Mouse (Mus musculus): Measurements from ENCODE around the gene Def6. TPM values are rescaled to one million over a fixed set of nuclear protein-coding genes. Genes with fewer than 3 reads are reported as not detected.

The Def6 gene
- polyA plus RNA-seq, 1 experiment from 2014 or later: 3.0 TPM

DNA sequence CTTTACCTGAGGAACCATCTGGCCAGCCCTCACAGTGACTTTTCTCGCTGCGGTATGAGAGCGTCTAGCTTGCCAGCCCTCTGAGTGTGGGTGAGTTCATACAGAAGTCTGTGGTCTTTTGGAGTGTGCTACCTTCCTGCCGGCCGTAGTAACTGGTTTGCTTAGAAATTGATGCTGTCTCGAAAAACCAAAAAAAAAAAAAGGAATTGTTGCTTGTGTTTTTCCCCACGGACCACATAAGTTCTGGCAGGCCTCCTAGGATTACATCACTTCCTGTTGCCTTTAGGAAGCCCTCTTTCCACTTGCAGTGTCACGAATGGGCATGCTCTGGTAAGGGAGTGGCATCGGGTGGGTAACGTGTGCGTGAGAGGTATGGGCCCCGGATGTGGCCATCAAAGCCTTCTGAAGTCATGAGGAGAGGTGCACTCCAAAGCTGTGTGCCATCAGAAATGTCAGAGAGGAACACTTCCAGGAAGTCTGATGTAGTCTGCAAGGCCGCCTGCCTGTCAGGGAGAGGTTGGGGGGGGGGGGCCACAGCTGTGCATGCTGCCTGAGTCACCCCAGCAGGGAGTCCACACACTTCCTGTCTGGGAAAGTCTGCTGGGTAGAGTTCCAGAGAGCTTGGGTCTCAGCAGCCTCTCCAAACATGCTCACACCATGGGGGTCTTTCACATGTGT is 49.2 kb downstream of the Def6 start:
- H3K9ac ChIP-seq (ENCODE audit: low read depth, low read length): peak overlapping the region; percentile 33; the same call in 1 of the 2 replicates
- H3K27me3 ChIP-seq (replicated peaks; ENCODE audit: control insufficient read depth, insufficient read depth, low read length): no peaks in the 10 kb centered on the region
- H3K4me3 ChIP-seq (ENCODE audit: low read length): no peak overlapping the region
- H3K4me2 ChIP-seq (ENCODE audit: low read depth, low read length): peak overlapping the region; percentile 32
- H3K4me1 ChIP-seq (ENCODE audit: control insufficient read depth, insufficient read depth, low read length): peaks cover 30% of the 10 kb centered on the region
- WGBS: 51% methylated on average over 13 of the region's 13 CpGs
- H3K9me3 ChIP-seq (ENCODE audit: control insufficient read depth, low read length): no peaks in the 10 kb centered on the region; the same call in 1 of the 2 replicates
- H3K27ac ChIP-seq (ENCODE audit: low read length): peak overlapping the region; percentile 74
- ATAC-seq: peak; percentile 68
- no peaks in the 10 kb centered on the region for H3K36me3 ChIP-seq (ENCODE audit: control insufficient read depth, insufficient read depth, low read length)

DNA sequence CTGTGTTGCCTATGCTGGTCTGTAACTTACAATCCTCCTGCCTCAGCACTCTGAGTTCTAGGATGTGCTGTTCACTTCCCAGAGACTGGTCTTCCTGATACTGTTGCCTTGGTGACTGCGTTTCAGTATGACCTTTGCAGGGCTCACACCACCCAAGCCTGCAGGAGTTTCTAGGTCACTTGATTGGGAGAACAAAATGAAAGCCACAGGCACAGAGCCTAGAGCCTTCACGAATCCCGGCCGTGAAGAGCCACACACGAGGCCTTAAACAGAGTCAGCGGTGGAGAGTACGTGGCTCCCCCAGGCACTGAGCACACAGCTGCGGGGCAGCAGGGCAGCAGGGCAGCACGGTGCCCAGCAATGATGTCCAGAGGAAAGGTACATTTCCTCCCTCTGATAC is 50.7 kb downstream of the Def6 start:
- H3K4me1 ChIP-seq (ENCODE audit: control insufficient read depth, insufficient read depth, low read length): peaks cover 26% of the 10 kb centered on the region
- H3K9me3 ChIP-seq (ENCODE audit: control insufficient read depth, low read length): no peaks in the 10 kb centered on the region; the same call in 1 of the 2 replicates
- no peak overlapping the region for H3K4me3 ChIP-seq (ENCODE audit: low read length)
- no peak overlapping the region for H3K4me2 ChIP-seq (ENCODE audit: low read depth, low read length)
- H3K27me3 ChIP-seq (replicated peaks; ENCODE audit: control insufficient read depth, insufficient read depth, low read length): no peaks in the 10 kb centered on the region
- 89% methylated on average over 9 of the region's 9 CpGs for WGBS
- no peak for ATAC-seq
- no peaks in the 10 kb centered on the region for H3K36me3 ChIP-seq (ENCODE audit: control insufficient read depth, insufficient read depth, low read length)
- no peak overlapping the region for H3K27ac ChIP-seq (ENCODE audit: low read length)
- no peak overlapping the region for H3K9ac ChIP-seq (ENCODE audit: low read depth, low read length)

DNA sequence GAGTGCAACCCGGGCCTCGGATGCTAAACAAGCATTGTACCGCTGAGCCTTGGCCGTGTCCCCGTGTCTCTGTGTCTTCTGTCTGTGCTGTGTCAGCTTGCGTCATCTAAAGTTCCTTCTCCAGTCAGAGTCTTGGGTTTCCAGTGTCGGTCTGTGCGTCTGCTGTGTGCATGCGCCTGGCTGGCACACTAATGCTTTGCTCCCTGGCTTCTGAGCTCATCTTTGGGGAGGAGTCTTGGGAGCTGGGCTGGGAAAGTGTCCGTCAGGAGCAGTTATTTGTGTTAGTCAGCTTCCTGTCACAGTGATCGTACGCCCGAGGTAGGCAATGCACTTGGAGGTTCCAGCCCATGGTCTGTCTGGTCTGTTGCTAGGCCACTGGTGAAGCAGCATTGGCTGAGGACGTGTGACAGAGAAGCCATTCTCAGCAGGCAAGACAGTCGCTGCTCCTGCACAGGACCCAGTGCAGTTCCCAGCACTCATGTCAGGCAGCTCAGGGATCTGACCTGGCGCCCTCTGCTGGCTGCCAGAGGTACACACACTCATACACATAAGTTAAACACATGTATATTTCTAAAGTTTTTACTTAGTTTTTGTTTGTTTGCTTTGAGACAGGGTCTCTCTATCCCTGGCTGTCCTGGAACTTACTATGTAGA is 52.4 kb downstream of the Def6 start:
- no peaks in the 10 kb centered on the region for H3K36me3 ChIP-seq (ENCODE audit: control insufficient read depth, insufficient read depth, low read length)
- WGBS: 81% methylated on average over 16 of the region's 16 CpGs
- H3K27ac ChIP-seq (ENCODE audit: low read length): no peak overlapping the region
- H3K27me3 ChIP-seq (replicated peaks; ENCODE audit: control insufficient read depth, insufficient read depth, low read length): no peaks in the 10 kb centered on the region
- no peak overlapping the region for H3K4me2 ChIP-seq (ENCODE audit: low read depth, low read length)
- no peaks in the 10 kb centered on the region; the same call in 1 of the 2 replicates for H3K9me3 ChIP-seq (ENCODE audit: control insufficient read depth, low read length)
- peaks cover 36% of the 10 kb centered on the region for H3K4me1 ChIP-seq (ENCODE audit: control insufficient read depth, insufficient read depth, low read length)
- ATAC-seq: no peak
- H3K4me3 ChIP-seq (ENCODE audit: low read length): no peak overlapping the region
- no peak overlapping the region for H3K9ac ChIP-seq (ENCODE audit: low read depth, low read length)

DNA sequence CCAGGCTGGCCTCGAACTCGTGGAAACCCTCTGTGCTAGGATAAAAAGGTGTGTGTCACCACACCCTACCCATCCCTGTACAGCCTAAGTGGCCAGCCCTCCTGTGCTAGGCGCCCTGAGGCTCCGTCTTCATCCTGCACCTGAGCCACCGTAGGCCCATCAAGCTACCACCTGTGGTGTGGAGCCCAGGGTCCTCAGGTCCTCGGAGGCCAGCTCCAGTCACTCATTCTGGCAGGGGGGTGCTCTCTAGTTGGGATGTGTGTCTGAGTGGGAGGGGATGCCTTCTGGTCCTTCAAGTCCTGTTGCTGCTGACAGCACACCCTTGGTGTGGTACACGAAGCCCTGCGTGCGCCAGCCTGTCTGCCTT is 52.9 kb downstream of the Def6 start:
- H3K36me3 ChIP-seq (ENCODE audit: control insufficient read depth, insufficient read depth, low read length): no peaks in the 10 kb centered on the region
- no peak for ATAC-seq
- H3K9me3 ChIP-seq (ENCODE audit: control insufficient read depth, low read length): no peaks in the 10 kb centered on the region; the same call in 1 of the 2 replicates
- H3K4me2 ChIP-seq (ENCODE audit: low read depth, low read length): no peak overlapping the region
- H3K4me1 ChIP-seq (ENCODE audit: control insufficient read depth, insufficient read depth, low read length): peaks cover 31% of the 10 kb centered on the region
- H3K4me3 ChIP-seq (ENCODE audit: low read length): no peak overlapping the region
- no peak overlapping the region for H3K27ac ChIP-seq (ENCODE audit: low read length)
- WGBS: 88% methylated on average over 9 of the region's 9 CpGs
- no peak overlapping the region for H3K9ac ChIP-seq (ENCODE audit: low read depth, low read length)
- no peaks in the 10 kb centered on the region for H3K27me3 ChIP-seq (replicated peaks; ENCODE audit: control insufficient read depth, insufficient read depth, low read length)

DNA sequence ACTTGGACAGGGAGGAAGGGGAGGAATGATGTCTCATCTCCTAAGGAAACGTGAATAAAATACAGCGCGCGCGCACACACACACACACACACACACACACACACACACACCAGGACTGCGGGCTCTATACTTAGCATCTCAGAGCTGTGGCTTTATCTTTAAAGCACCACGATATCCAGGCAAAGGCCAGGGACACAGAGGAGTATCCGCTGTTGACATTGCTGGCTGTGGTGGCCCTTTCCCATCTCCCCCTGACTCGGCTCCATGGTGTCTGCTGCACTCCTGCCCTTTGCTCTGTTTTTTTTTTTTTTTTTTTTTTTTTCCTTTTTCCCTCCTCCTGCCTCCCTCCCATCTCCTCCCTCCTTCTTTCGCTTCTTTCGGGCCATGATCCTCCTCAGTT is 54.2 kb downstream of the Def6 start:
- H3K27me3 ChIP-seq (replicated peaks; ENCODE audit: control insufficient read depth, insufficient read depth, low read length): no peaks in the 10 kb centered on the region
- H3K9ac ChIP-seq (ENCODE audit: low read depth, low read length): no peak overlapping the region
- no peak overlapping the region for H3K4me3 ChIP-seq (ENCODE audit: low read length)
- H3K4me1 ChIP-seq (ENCODE audit: control insufficient read depth, insufficient read depth, low read length): peaks cover 21% of the 10 kb centered on the region
- no peaks in the 10 kb centered on the region for H3K36me3 ChIP-seq (ENCODE audit: control insufficient read depth, insufficient read depth, low read length)
- H3K4me2 ChIP-seq (ENCODE audit: low read depth, low read length): no peak overlapping the region
- H3K27ac ChIP-seq (ENCODE audit: low read length): no peak overlapping the region
- H3K9me3 ChIP-seq (ENCODE audit: control insufficient read depth, low read length): no peaks in the 10 kb centered on the region; the same call in 1 of the 2 replicates
- WGBS: 59% methylated on average over 11 of the region's 11 CpGs
- no peak for ATAC-seq

DNA sequence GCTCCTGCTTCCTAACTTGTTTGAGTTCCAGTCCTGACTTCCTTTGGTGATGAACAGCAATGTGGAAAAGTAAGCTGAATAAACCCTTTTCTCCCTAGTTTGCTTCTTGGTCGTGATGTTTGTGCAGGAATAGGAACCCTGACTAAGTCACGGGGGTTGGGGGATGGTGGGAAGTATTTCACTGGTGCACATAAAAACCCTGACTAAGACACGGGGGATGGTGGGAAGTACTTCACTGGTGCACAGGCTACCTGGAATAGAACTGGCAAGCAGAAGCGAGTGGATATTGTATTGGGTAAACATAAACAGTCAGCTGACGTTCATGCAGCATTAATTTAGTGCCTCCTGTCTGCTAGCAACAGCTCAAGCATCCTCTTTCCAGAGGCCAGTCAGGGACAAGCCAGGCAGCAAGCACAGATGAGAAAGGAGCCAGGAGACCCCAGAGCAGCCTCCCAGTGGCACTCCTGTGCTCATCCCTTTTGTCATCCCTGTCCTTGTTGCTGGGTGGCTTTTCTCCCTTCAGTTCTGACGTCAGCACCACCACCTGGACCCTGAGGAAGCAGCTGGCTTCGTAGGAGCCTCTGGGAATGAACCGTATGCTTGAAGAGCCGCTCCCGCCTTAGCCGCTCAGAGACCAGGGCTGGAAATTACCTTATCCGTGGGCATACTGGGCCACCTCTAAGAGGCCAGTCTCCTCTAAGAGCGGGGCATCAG is 55.8 kb downstream of the Def6 start:
- no peaks in the 10 kb centered on the region for H3K36me3 ChIP-seq (ENCODE audit: control insufficient read depth, insufficient read depth, low read length)
- H3K9me3 ChIP-seq (ENCODE audit: control insufficient read depth, low read length): no peaks in the 10 kb centered on the region; the same call in 1 of the 2 replicates
- no peak for ATAC-seq
- H3K9ac ChIP-seq (ENCODE audit: low read depth, low read length): 0 out of 2 replicates have a peak overlapping the region, but pooled peaks have one; percentile 10
- peaks cover 11% of the 10 kb centered on the region for H3K4me1 ChIP-seq (ENCODE audit: control insufficient read depth, insufficient read depth, low read length)
- no peak overlapping the region for H3K4me2 ChIP-seq (ENCODE audit: low read depth, low read length)
- H3K4me3 ChIP-seq (ENCODE audit: low read length): no peak overlapping the region
- WGBS: 56% methylated on average over 13 of the region's 13 CpGs
- peak overlapping the region; percentile 57 for H3K27ac ChIP-seq (ENCODE audit: low read length)
- H3K27me3 ChIP-seq (replicated peaks; ENCODE audit: control insufficient read depth, insufficient read depth, low read length): no peaks in the 10 kb centered on the region

DNA sequence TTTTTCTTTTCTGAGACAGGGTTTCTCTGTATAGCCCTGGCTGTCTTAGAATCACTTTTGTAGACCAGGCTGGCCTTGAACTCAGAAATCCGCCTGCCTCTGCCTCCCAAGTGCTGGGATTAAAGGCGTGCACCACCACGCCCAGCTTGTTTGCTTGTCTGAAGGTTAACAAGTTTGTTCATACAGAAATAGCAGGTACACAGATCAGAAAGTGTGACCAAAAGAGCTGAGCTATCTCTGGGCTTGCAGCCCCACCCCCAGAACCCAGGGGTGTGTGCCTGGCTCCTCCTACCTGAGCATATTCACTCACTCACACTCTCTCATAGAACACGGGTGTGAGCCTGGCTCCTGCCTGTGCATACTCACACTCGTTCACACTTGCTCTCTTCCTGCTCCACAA is 59.7 kb downstream of the Def6 start:
- Histone ChIP-seq H3K36me3 (ENCODE audit: control insufficient read depth, insufficient read depth, low read length) (no peaks in the 10 kb centered on the region), H3K9me3 (ENCODE audit: control insufficient read depth, low read length) (no peaks in the 10 kb centered on the region), H3K27me3 (replicated peaks; ENCODE audit: control insufficient read depth, insufficient read depth, low read length) (no peaks in the 10 kb centered on the region), H3K4me1 (ENCODE audit: control insufficient read depth, insufficient read depth, low read length) (peaks cover 29% of the 10 kb centered on the region), H3K4me2 (ENCODE audit: low read depth, low read length) (no peak overlapping the region), H3K27ac (ENCODE audit: low read length) (no peak overlapping the region), H3K9ac (ENCODE audit: low read depth, low read length) (no peak overlapping the region), H3K4me3 (ENCODE audit: low read length) (no peak overlapping the region)
- WGBS: 86% methylated on average over 5 of the region's 5 CpGs
- ATAC-seq: no peak

DNA sequence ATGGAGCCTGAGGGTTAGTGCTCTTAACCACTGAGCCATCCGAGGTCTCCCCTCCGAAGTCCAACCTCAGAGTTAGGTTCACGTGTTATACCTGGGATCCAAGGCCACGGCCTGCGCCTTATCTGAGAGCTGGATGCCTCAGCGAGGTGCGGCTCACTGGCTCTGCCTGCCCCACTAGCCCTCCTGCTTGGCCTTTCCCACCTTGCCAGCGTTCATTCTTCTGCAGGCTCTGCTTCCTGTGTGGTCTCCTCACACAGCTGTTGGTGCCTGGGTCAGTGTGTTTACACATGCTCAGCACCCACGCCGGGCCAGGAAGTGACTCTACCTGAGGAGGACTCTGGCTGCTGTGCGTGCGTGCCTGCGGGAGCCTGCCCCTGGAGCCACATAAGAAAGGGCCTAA is 62.6 kb downstream of the Def6 start:
- H3K27ac ChIP-seq (ENCODE audit: low read length): peak overlapping the region; percentile 83

DNA sequence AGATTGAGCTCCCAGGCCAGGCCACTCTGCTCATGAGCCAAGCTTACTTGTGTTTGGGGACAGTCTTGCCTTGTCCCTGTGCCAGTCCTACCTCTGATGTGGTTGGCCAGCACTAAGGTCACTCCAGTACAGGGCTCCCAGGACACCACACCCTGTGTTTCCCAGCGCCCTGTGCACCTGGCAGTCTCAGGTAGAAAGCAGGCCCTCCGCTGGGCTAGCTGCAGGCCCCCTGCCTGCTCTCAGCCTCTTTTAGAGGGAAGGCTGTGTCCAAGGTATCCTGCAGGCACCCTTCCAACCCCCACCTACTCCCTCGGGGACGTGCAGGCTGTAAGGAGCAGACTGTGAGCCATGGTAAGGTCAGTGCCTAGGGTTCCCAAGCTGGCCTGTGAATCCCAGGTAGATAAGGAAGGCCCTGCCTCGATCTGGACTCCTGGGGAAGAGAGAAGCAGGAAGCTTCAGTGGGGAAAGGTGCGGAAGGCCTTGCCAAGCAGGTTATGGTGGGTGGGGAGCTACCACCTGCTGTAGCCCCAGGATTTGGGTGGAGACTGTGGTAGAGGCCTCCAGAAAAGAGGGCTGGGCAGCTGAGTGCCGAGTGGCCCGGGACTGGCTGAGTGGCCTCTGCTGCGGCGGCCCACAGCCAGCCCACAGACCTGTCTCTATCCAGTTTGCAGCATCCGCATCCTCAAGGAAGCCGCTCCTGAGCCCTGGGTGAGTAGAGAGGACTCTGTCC is 64.1 kb downstream of the Def6 start:
- Histone ChIP-seq H3K9me3 (ENCODE audit: control insufficient read depth, low read length) (no peaks in the 10 kb centered on the region), H3K36me3 (ENCODE audit: control insufficient read depth, insufficient read depth, low read length) (no peaks in the 10 kb centered on the region), H3K4me3 (ENCODE audit: low read length) (peak overlapping the region; percentile 31), H3K4me2 (ENCODE audit: low read depth, low read length) (peak overlapping the region; percentile 43), H3K4me1 (ENCODE audit: control insufficient read depth, insufficient read depth, low read length) (peaks cover 19% of the 10 kb centered on the region), H3K27ac (ENCODE audit: low read length) (peak overlapping the region; percentile 91), H3K27me3 (replicated peaks; ENCODE audit: control insufficient read depth, insufficient read depth, low read length) (no peaks in the 10 kb centered on the region), H3K9ac (ENCODE audit: low read depth, low read length) (peak overlapping the region; percentile 56)
- ATAC-seq: peak; percentile 84
- WGBS: 58% methylated on average over 12 of the region's 12 CpGs

More for the DNA sequence above, 62.6 kb downstream of the Def6 start:
- Histone ChIP-seq H3K4me2 (ENCODE audit: low read depth, low read length) (no peak overlapping the region), H3K4me3 (ENCODE audit: low read length) (no peak overlapping the region), H3K9ac (ENCODE audit: low read depth, low read length) (peak overlapping the region; percentile 32; the same call in 1 of the 2 replicates), H3K9me3 (ENCODE audit: control insufficient read depth, low read length) (no peaks in the 10 kb centered on the region), H3K36me3 (ENCODE audit: control insufficient read depth, insufficient read depth, low read length) (no peaks in the 10 kb centered on the region), H3K27me3 (replicated peaks; ENCODE audit: control insufficient read depth, insufficient read depth, low read length) (no peaks in the 10 kb centered on the region), H3K4me1 (ENCODE audit: control insufficient read depth, insufficient read depth, low read length) (peaks cover 19% of the 10 kb centered on the region)
- WGBS: 26% methylated on average over 13 of the region's 13 CpGs
- peak; percentile 62 for ATAC-seq
